Mouse (Mus musculus) olfactory bulb, adult 2 months (tissue): Measurements from ENCODE around the gene Ankmy1. TPM values are rescaled to one million over a fixed set of nuclear protein-coding genes. Genes with fewer than 3 reads are reported as not detected.

Experiments
- H3K27ac ChIP-seq: fragments of 200-500 bp; 2 replicates; pipeline ENCODE4 v1.5.1; 2012; ENCODE audit warnings: low read depth, low read length; ENCODE audit not compliant: insufficient read depth
- H3K4me1 ChIP-seq: fragments of 200-500 bp; 2 replicates; pipeline ENCODE4 v1.6.1; 2012; ENCODE audit warnings: low read length; ENCODE audit not compliant: control insufficient read depth, insufficient read depth
- H3K4me3 ChIP-seq: fragments of 200-500 bp; 2 replicates; pipeline ENCODE4 v1.5.1; 2012; ENCODE audit warnings: mild to moderate bottlenecking, low read depth, low read length, moderate library complexity; ENCODE audit not compliant: insufficient read depth
- CTCF ChIP-seq: fragments of 200-500 bp; IDR thresholded peaks from 2 replicates; pipeline ENCODE4 v1.5.1; 2012; ENCODE audit warnings: low read depth, mild to moderate bottlenecking, low read length, moderate library complexity; ENCODE audit not compliant: insufficient read depth
- POLR2A ChIP-seq: fragments of 200-500 bp; IDR thresholded peaks from 2 replicates; pipeline ENCODE4 v1.6.1; 2012; ENCODE audit warnings: mild to moderate bottlenecking, low read depth, low read length, moderate library complexity; ENCODE audit not compliant: insufficient read depth
- WGBS: fragments of 180-500 bp; shearing (Covaris S2); methylation state at CpG from one replicate; pipeline ENCODE4 v1.1.7; 2018; 5-methylcytosine and 5-hydroxymethylcytosine counted together
- polyA plus RNA-seq: library from polyadenylated mRNA; stranded (reverse); fragments of >200 nt; gene quantifications from 2 replicates; pipeline ENCODE4 v1.2.4, GENCODE M21; 2012; ENCODE audit warnings: low replicate concordance; ENCODE audit not compliant: missing spikeins, insufficient read depth, insufficient read length

The Ankmy1 gene
- polyA plus RNA-seq, result not detected in 2 replicates

GRCm38 (mm10) chr1:92902786-92903185, at the start of gene Ankmy1:
Gene Ankmy1 (minus strand): TSS chr1:92902906.
- TF ChIP-seq POLR2A (no peak), CTCF (no peak)
- H3K4me1 ChIP-seq, result peaks cover 14% of the 10 kb centered on the region
- peak within 1 kb of the TSS; percentile 7 for H3K27ac ChIP-seq
- 2% methylated on average over 15 of the region's 15 CpGs for WGBS
- H3K4me3 ChIP-seq, result peak within 1 kb of the TSS; percentile 28

- TF ChIP-seq CTCF (no peak), POLR2A (no peak)
- H3K27ac ChIP-seq, result no peak within 1 kb of the TSS
- H3K4me3 ChIP-seq, result no peak within 1 kb of the TSS
- no peaks in the 10 kb centered on the region for H3K4me1 ChIP-seq
- WGBS, result 79% methylated on average over 5 of the region's 5 CpGs
Observed at GRCm38 (mm10) chr1:92950607-92951006, 47.9 kb upstream of the Ankmy1 start, which contains the start of gene Gpr35. Gene Gpr35 (plus strand): TSS chr1:92950865.

- no peak overlapping the region for H3K27ac ChIP-seq
- H3K4me1 ChIP-seq, result no peaks in the 10 kb centered on the region
- no peak for TF ChIP-seq CTCF
- no peak for TF ChIP-seq POLR2A
- WGBS, result 57% methylated on average over 6 of the region's 6 CpGs
- H3K4me3 ChIP-seq, result no peak overlapping the region
Observed at GRCm38 (mm10) chr1:92949426-92949825, 46.7 kb upstream of the Ankmy1 start.

GRCm38 (mm10) chr1:92947966-92948365, 45.3 kb upstream of the Ankmy1 start:
- 95% methylated on average over 3 of the region's 3 CpGs for whole genome bisulfite sequencing
- TF ChIP-seq POLR2A, result no peak
- TF ChIP-seq CTCF, result no peak
- H3K4me1 ChIP-seq, result no peaks in the 10 kb centered on the region
- no peak overlapping the region for H3K27ac ChIP-seq
- H3K4me3 ChIP-seq, result no peak overlapping the region

- H3K4me3 ChIP-seq, result no peak overlapping the region
- H3K27ac ChIP-seq, result no peak overlapping the region
- 92% methylated on average over 19 of the region's 19 CpGs for WGBS
- TF ChIP-seq CTCF, result no peak
- no peak for TF ChIP-seq POLR2A
- no peaks in the 10 kb centered on the region for H3K4me1 ChIP-seq
Observed at GRCm38 (mm10) chr1:92943219-92943989, 40.7 kb upstream of the Ankmy1 start.

- no peak overlapping the region for H3K27ac ChIP-seq
- H3K4me1 ChIP-seq, result peaks cover 12% of the 10 kb centered on the region
- H3K4me3 ChIP-seq, result no peak overlapping the region
- 97% methylated on average over 4 of the region's 4 CpGs for WGBS
- TF ChIP-seq POLR2A (no peak), CTCF (no peak)
Observed at GRCm38 (mm10) chr1:92939746-92940145, 37.0 kb upstream of the Ankmy1 start.

- Histone ChIP-seq H3K27ac (no peak overlapping the region), H3K4me1 (peaks cover 14% of the 10 kb centered on the region), H3K4me3 (no peak overlapping the region)
- WGBS, result 97% methylated on average over 3 of the region's 3 CpGs
- TF ChIP-seq POLR2A (no peak), CTCF (no peak)
Observed at GRCm38 (mm10) chr1:92937797-92938196, 35.1 kb upstream of the Ankmy1 start.

GRCm38 (mm10) chr1:92936467-92936866, 33.8 kb upstream of the Ankmy1 start:
- no peak overlapping the region for H3K4me3 ChIP-seq
- peaks cover 14% of the 10 kb centered on the region for H3K4me1 ChIP-seq
- no peak for TF ChIP-seq POLR2A
- no peak for TF ChIP-seq CTCF
- no peak overlapping the region for H3K27ac ChIP-seq
- WGBS, result 78% methylated on average over 3 of the region's 3 CpGs

- 0 out of 2 replicates have a peak overlapping the region, but pooled peaks have one; percentile 19 for H3K4me3 ChIP-seq
- 14% methylated on average over 2 of the region's 2 CpGs for WGBS
- H3K4me1 ChIP-seq, result peaks cover 14% of the 10 kb centered on the region
- no peak overlapping the region for H3K27ac ChIP-seq
- TF ChIP-seq POLR2A (no peak), CTCF (no peak)
Observed at GRCm38 (mm10) chr1:92935977-92936376, 33.3 kb upstream of the Ankmy1 start.
